Mouse (Mus musculus): ENCODE results near the gene Zfp30.

The Zfp30 gene

GRCm38 (mm10) chr7:29783871-29784551 is at the start of gene Zfp30:
TSS of gene Zfp30 (plus strand) at chr7:29783998.
- peak; percentile 83 for DNase-seq

DNA sequence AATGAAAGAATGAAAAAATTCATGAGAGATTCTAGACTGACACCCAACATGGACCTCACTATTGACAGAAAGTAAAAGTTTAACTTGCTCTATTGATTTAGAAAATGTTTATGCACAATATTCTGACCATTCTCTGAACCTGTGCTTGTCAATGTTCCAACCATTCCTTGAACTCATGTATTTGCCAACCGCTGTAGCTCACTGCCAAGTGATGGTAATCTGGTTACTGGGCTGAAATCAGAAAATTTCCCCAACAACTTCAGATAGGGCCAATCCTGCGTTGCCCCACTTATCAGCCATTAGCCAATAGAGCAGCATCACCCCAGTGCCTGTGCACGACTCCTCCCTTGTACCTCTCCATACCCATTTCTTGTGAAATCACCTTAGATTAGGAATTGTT is 41.5 kb upstream of the Zfp30 start:
- DNase-seq: no peak

DNA sequence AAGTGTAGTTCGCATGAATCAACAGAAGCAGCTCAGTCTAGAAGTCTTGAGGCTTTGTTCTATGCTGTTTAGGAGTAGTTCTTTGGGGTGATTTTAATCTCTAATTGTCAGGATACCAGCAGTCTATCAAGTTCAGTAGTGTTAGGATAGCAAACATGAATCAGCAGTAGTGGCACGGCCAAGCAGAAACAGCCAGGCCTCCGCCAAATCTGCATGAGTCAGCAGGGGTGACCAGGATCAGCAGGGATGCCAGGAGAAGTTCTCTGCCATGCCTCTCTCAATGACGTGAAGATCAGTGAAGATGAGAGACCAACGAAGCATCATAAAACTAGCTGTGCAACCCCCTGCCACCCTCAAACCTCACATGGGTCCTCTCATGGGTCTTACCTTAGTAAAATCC is 23.3 kb upstream of the Zfp30 start:
- no peak for DNase-seq

DNA sequence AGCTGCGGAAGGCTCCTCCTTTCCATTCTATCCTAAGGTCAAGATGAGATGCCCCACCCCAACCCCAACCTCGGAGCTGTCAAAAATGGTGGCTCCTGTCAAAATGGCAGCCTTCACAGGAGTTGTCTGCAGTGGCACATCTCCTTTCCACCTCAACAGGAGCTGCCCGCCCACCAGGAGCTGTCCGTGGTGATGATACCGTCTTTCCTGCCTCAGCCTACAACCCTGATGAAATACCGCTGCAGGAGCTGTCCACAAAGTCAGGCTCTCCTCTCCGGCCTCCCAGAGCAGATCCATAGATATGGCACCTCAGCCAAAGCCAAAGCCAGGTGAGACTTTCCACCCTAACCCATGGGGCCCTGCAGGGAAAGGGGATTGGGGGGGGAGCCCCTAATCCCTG is 19.1 kb upstream of the Zfp30 start:
- DNase-seq: no peak

GRCm38 (mm10) chr7:29767058-29767686 is 16.6 kb upstream of the Zfp30 start:
- DNase-seq: peak; percentile 91

GRCm38 (mm10) chr7:29768090-29768900 is 15.5 kb upstream of the Zfp30 start, which contains the start of gene Zfp84:
TSS of gene Zfp84 (plus strand) at chr7:29768552.
- peak; percentile 98 for DNase-seq

GRCm38 (mm10) chr7:29768980-29769379 is 14.8 kb upstream of the Zfp30 start:
- DNase-seq: no peak

GRCm38 (mm10) chr7:29773503-29773902 is 10.3 kb upstream of the Zfp30 start:
- no peak for DNase-seq

DNA sequence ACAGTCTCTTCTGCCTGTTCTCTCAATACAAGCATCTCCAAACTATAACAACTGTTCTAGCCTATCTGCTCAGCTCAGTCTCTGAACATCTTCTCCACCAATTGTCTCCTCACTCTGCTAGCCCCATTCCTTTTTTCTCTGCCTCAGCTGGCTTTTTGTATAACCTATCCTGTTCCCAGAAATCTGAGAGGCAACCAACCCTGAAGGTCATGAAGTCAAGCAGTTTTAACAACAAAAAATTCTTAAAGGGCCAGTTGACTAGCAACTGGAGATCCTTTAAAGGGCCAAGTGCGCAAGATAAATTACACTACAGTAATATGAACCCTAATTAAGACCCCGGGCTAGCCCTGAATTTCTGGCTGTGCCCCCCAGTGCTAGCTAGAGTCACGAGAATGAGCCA is 9.4 kb upstream of the Zfp30 start:
- no peak for DNase-seq

DNA sequence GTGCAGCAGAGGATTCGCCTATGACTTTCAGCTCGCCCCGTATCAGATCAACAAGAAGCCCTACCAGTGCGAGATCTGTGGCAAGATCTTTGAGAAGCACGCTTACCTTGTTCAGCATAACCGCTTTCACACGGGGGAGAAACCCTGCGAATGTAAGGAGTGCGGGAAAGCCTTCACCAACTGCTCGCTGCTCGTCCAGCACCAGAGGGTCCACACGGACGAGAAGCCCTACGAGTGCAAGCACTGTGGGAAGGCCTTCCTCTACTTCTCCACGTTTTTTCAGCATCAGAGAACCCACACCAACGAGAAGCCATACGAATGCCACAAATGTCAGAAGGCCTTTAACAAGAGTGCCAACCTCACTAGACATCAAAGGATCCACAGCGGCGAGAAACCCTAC is 7.2 kb upstream of the Zfp30 start:
- no peak for DNase-seq

- DNase-seq: no peak
Observed at GRCm38 (mm10) chr7:29777372-29777771, 6.4 kb upstream of the Zfp30 start.

GRCm38 (mm10) chr7:29785023-29785422 is 1.2 kb downstream of the Zfp30 start:
- DNase-seq: no peak

- DNase-seq: no peak
Observed at GRCm38 (mm10) chr7:29785888-29786287, 2.1 kb downstream of the Zfp30 start.

DNA sequence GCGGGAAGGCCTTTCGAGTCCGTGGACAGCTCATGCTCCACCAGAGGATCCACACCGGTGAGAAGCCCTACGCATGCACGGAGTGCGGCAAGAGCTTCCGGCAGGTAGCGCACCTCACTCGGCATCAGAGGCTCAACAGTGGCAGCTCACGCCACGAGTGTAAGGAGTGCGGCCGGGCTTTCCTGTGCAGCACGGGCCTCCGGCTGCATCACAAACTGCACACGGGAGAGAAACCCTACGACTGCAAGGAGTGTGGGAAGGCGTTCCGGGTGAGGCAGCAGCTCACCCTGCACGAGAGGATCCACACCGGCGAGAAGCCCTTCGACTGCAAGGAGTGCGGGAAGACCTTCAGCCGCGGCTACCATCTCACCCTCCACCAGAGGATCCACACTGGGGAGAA is 9.1 kb downstream of the Zfp30 start:
- no peak for DNase-seq

GRCm38 (mm10) chr7:29807046-29807445 is 23.2 kb downstream of the Zfp30 start:
- no peak for DNase-seq

- DNase-seq: no peak
Observed at GRCm38 (mm10) chr7:29812244-29812643, 28.4 kb downstream of the Zfp30 start.

- no peak for DNase-seq
Observed at GRCm38 (mm10) chr7:29814381-29814780, 30.6 kb downstream of the Zfp30 start.

DNA sequence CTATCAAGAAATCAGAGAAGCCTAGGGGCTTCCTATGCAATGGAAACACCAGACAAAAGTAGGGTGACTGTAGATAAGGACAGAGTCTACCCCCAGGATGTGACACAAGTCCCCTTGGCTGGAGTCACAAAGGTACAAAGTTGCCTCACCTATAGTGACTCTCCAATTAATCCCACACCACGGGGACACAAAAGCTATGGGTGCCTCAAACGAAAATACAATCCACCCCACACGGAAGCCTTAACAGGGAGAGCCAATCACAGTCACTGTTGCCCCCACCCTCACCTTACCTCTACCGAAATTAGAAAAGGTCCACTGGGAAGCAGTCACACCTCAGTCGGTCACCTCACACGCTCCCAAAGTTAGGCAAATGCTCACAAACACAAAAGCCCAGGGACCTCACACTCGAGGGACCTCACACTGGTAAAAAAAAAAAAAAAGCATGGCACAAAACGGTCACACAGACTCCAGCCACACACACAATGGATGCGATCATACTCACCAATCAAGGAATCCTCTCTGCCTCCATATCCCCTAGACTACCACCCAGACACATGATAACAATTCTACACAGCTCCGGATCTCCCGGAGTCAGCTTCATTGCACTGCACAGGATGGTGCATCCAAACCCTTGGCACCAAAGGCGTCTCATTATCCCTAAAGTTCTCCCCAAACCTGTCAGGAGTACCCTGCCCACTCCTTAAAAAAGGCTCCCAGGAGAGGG is 31.4 kb downstream of the Zfp30 start:
- DNase-seq: no peak

GRCm38 (mm10) chr7:29815910-29816429 is 32.2 kb downstream of the Zfp30 start, which contains the start of gene Zfp790:
TSS of gene Zfp790 (plus strand) at chr7:29816114.
- DNase-seq: peak; percentile 97

DNA sequence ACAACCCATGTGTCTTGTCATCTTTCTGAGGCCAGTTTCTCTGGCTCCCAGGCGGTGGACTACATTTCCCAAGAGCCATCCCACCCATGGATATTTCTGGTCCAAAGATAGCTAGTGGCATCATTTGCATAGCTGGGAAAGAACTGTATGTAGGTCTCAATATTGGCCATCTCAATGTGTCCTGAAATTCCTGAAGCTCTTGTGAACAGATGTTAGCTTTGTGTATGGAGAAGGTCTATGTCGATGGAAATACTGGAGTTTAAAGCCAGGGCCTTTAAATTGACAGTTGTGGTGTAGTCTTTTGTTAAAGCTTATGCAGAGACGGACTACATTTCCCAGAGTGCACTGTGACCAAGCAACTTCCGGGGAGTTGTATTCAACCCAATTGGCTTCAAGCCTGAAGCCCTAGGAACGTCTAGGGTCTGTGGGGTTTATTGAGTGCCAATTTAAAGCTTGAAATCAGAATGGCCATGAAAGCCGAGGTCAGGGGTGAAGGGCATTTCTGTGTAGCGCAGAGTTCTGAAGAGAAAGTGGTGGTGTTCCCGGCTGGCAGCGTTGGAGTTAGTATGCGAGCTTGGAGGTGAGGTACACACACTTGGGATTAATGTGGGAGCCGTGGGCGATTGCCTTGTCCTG is 34.9 kb downstream of the Zfp30 start:
- peak; percentile 91 for DNase-seq

DNA sequence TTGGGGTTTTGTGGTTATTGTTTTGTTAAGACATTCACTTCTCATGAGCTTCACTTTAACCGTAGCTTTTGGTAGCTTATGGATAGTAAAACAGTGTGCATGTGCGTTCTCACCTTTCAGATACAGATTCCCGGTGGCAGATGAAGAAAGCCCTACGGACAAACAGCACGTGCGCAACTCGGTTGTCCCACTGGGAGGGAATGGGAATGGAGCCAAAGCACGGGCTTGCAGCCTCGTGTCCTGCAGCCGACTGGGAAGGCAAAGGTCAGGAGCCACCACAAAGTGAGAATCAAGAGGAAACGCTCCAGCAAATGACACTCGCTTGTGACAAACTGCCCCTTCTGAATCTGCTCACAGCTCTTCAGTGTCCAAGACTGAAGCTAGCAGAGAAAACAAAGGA is 44.2 kb downstream of the Zfp30 start:
- DNase-seq: no peak

- no peak for DNase-seq
Observed at GRCm38 (mm10) chr7:29829804-29830203, 46.0 kb downstream of the Zfp30 start.

All from lung, postnatal 36 days (tissue).